ENCODE assay signal across 8 mouse cellular contexts in the genomic region with DNA sequence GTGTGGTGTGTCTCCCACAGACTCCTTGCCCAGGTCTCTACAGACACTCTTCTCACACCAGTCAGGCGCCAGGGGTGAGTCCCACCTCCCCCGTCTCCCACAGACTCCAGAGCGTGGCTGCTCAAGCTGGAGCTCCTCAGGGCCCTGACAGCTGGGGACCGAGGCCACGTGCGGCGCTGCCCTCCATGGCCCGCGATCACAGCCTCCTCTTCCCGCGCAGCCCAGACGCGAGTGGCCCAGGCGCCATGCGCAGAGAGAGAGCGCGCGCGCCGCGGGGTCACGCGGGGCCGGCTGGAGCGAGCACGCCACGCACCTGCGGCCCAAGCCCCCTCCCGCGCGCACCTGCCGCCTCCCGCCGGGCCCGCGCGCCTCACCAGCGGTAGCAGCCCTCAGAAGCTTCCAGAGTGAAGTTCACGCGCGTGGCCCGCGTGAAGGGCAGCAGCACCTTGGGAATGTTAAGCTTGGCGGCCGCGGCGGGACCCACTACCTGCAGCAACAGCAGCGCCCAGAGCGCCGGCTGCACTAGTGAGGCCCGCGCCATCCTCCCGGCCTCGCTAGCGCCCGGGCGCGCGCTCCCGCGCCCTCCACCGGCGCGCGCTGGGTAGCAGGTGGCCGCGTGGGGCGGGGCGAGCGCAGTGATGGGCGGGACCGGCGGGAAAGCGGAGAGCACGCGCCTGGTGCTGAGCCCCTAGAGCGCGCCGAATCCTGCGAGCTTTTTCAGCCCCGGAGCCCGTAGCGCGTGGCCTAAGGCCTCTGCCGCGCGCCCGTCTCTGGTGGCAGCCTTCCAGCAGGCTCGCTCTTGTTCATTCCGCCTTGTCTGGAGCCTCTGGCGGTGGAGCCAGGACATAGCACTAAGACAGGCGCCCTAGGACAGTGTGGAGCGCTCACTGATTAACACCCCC. TPM values are rescaled to one million over a fixed set of nuclear protein-coding genes. Genes with fewer than 3 reads are reported as not detected.
A peak's percentile ranks its signal among the peaks of the same experiment; 100 is the strongest.
DNase-seq lines count a peak whose midpoint lies in the region; ATAC-seq and TF ChIP-seq lines count a peak whose summit lies in the region.

A gene (minus strand): TSS at position 586 of the 902 bp plus-strand sequence.

- H3K4me3 ChIP-seq in hindbrain, embryonic 15.5 days = peak within 1 kb of the TSS; percentile 76

- peaks cover 37% of the 10 kb centered on the region for H3K4me1 ChIP-seq in hindbrain, embryonic 15.5 days (replicated peaks)

- no peaks in the 10 kb centered on the region for H3K9me3 ChIP-seq in hindbrain, embryonic 15.5 days

- peak within 1 kb of the TSS; percentile 75 for H3K9ac ChIP-seq in hindbrain, embryonic 15.5 days

- peak; percentile 88 for ATAC-seq in Patski
- ATAC-seq in hindbrain, embryonic 15.5 days (ENCODE audit: low FRiP score, low read depth) = peak; percentile 97

- POLR2A ChIA-PET in Patski (lab: Charles Lee) = interaction anchor here (0.8 to 1.8 kb wide), 4 partner anchors 9 to 41 kb away, joined by 3 to 5 read pairs (median 3); no protein-coding TSS in a partner anchor

- in situ Hi-C loops in Patski (cut with MboI; ENCODE audit: low pct_unique_long_range_greater_than_20kb) = loop anchor here (25.0 kb wide), 1 partner anchor 754 kb away; a partner anchor contains a TSS

- WGBS in hindbrain, embryonic 15.5 days = under 1% methylated on average over 83 of the region's 93 CpGs

- peak; percentile 69 for DNase-seq in Patski (ENCODE audit: low read depth, low spot score)
- peak; percentile 98 to 99 for DNase-seq in cerebellum, postnatal 25 days
- peak; percentile 93 to 97 for DNase-seq in frontal cortex, postnatal 36 days (ENCODE audit: low spot score in 2 of 2)
- DNase-seq in left cerebral cortex, adult 11 months (ENCODE audit: low spot score) = peak; percentile 94
- peak; percentile 95 to 96 for DNase-seq in lung, postnatal 4 days
- peak; percentile 97 for DNase-seq in retina, postnatal 7 days (ENCODE audit: low read depth, low spot score)
- DNase-seq in urinary bladder, adult 2 months (ENCODE audit: low spot score) = peak; percentile 80

- peak within 1 kb of the TSS; percentile 95 for H3K27ac ChIP-seq in hindbrain, embryonic 15.5 days (replicated peaks)

- no peaks in the 10 kb centered on the region for H3K36me3 ChIP-seq in hindbrain, embryonic 15.5 days

- no peaks in the 10 kb centered on the region for H3K27me3 ChIP-seq in Patski
- H3K27me3 ChIP-seq in hindbrain, embryonic 15.5 days = no peaks in the 10 kb centered on the region

- CTCF ChIA-PET in Patski (lab: Charles Lee) = interaction anchor here (0.8 to 1.0 kb wide), 2 partner anchors 10 to 322 kb away, joined by 3 read pairs; no protein-coding TSS in a partner anchor

- peak; percentile 87 for TF ChIP-seq CTCF in Patski (IDR thresholded peaks at IDR 0.05)

- H3K4me2 ChIP-seq in hindbrain, embryonic 15.5 days = peak within 1 kb of the TSS; percentile 85

RNA-seq across cellular contexts. Expression of the gene that starts here (rescaled TPM):
- polyA plus RNA-seq in Patski (2021) = 33.0 TPM
- polyA plus RNA-seq in hindbrain, embryonic 15.5 days (2015; fragmentation: Nextera tagmentation; extraction: Ambion mirVana) = 17.0 and 21.2 TPM in 2 replicates
- polyA plus RNA-seq in urinary bladder, adult 2 months (2012; rRNA removed) = 1.3 and 2.8 TPM in 2 replicates

Comparison
In these comparisons a context has a peak if more than half of its experiments do, and no peak if none do; other contexts are left out.
1. Peak in every context shown above with its lines: DNase-seq, ATAC-seq, H3K4me3 ChIP-seq and H3K27ac ChIP-seq.